Mouse (Mus musculus): ENCODE results near the gene Actl6b.

- TF ChIP-seq POLR2A (IDR thresholded peaks at IDR 0.05; ENCODE audit: control insufficient read depth, extremely low read depth, insufficient read depth, low read length, poor library complexity): no peak
- no peak for TF ChIP-seq CTCF (IDR thresholded peaks at IDR 0.05; ENCODE audit: borderline replicate concordance, control insufficient read depth, extremely low read depth, insufficient read depth, low read length, poor library complexity)
Observed at GRCm38 (mm10) chr5:137597625-137598024, 44.3 kb downstream of the Actl6b start.
